Mouse (Mus musculus) heart, adult 2 months (tissue): ENCODE measurements at regions not wholly inside any gene's neighbourhood (a gene's known extent, or its start where the extent isn't known, plus 50 kb on each side); places are given as distances from the start of the nearest gene placed in this dataset.

Experiments
- CTCF ChIP-seq: fragments of 200-600 bp; IDR thresholded peaks from 2 replicates; pipeline ENCODE4 v1.8.1; 2022; ENCODE audit warnings: antibody characterized with exemption, mild to moderate bottlenecking, moderate library complexity
- POLR2A ChIP-seq: fragments of 200-500 bp; IDR thresholded peaks from 2 replicates; pipeline ENCODE4 v1.6.1; 2011; ENCODE audit warnings: mild to moderate bottlenecking, low read depth, low read length, control low read depth; ENCODE audit not compliant: insufficient read depth

- no peak for TF ChIP-seq CTCF
- TF ChIP-seq POLR2A, result no peak
These were observed 475.0 kb downstream of the Efnb2 start for GRCm38 (mm10) chr8:8186046-8186445.
